Mouse (Mus musculus): ENCODE results near the gene Mlycd. TPM values are rescaled to one million over a fixed set of nuclear protein-coding genes. Genes with fewer than 3 reads are reported as not detected.

Mlycd gene
- total RNA-seq, 2 experiments from 2014 or later: 117 to 120 TPM

DNA sequence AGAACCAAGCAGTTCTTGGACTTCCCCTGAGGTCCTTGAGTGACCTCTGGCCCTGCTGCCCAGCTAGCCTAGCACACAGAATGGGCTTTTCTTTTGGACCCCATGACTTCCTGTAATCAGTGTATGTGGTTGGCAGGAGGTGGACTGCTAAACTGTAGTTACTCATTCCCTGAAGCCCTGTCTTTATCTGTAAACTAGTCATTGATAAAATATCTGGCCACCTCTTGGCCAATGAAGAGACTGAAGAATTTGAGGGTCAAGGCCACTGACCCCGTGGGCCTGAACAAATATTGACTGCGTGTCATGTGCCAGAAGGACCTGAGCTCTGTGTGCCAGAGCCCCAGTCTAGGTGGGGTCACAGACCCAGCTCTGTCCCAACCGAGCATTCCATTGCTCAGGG lies 37.7 kb downstream of the Mlycd start:
- DNase-seq: no peak

DNA sequence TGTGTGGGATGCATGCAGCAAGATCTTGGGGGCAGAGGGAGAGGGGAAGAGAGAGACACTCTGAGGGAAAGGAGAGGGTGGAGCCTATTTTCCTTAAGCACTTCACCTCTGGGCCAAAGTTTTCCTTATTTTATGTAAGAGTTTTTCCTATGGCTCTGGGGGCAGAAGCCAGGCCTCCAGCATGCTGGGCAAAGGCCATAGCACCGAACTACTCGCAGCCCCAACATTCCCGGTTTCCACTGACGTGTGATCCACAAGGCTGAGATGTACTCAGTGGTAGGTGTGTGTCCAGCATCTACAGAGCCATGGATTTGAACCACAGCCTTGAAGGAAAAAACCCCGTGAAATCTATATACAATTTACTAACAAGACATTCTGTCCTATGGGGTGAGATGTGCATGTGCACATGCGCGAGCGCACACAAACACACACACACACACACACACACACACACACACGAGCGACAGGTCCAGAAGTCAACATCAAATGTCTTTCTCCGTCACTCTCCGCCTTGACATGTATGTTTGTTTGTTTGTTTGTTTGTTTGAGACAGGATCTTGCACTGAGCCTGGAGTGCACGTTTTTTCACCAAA lies 39.0 kb downstream of the Mlycd start, which contains the start of gene Osgin1:
Osgin1 (plus strand) TSS at position 543 of the 593 bp plus-strand sequence.
- DNase-seq: no peak

DNA sequence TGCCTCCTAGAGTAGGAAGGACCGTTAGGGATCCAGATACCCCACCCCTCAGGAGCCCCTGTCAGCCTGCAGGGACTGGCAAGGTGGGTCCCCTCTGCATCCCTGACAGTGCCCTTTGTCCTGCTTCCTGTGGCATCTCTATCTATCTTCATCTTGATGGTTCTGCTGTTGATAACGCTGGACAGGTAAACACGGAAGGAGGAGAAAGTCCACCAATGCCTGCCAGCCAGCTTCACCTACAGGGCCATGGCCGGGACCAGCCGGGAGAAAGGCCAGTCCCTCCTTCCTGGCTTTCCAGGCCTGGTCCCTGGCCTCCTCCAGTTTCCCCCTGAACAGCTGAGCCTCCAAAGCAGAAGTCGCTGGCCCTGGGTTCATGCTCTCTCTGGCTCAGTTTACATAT lies 39.9 kb downstream of the Mlycd start:
- DNase-seq: no peak

DNA sequence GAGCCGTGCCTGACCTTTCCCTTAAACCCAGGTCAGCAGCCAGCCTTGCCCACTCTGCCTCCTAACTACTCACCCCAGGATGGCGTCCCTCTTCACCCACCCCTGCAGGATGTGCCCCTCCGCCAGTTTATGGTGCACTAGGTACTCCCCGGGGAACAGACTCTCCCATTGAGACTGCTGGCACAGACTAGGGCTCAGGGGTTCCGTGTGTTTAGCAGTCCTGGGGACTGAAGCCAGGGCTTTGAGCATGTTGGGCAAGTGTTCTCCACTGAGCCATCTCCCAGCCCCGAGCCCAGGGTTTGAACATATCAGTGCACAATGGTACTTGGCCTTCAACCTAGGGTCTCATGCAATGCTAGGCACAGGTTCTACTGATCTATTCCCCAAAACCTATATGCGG lies 40.8 kb downstream of the Mlycd start:
- no peak for DNase-seq

DNA sequence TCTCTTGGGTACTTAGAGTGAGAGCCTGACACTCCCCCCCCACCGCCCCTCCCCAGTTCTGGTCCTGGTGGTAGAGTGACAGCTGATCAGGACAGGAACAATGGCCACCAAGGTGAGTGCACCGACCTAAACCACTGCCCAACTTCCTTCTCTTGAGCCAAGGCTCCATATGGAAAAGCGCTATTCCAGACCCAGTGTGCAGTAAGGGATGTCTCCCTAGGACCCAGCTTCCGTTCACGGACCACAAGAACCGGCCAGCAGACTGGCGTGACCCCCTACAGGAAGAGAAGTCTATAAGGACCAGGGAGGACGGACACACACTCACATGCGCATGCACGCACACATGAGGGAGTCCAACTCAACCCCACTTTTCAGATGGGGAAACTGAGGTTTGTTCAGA lies 41.7 kb downstream of the Mlycd start:
- no peak for DNase-seq

DNA sequence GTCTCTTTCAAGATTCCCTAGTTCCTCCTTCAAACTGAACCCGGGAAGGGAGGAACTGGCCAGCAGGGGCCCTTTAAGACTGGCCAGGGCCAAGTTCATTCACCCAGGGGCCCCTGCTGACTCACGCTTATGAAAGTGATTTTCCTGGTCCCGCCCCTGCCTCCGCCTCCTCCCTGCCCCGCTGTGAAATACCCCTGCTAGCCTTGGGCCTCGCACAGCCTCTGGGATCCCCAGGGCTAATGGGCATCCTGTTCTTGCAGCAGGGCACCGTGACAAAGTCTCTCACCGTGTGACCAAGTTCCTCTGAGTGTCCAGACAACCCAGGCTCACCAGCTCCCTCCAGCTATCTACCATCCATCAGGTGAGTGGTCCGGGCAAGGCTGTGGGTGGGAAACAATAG lies 42.3 kb downstream of the Mlycd start:
- DNase-seq: peak; percentile 93 to 95

DNA sequence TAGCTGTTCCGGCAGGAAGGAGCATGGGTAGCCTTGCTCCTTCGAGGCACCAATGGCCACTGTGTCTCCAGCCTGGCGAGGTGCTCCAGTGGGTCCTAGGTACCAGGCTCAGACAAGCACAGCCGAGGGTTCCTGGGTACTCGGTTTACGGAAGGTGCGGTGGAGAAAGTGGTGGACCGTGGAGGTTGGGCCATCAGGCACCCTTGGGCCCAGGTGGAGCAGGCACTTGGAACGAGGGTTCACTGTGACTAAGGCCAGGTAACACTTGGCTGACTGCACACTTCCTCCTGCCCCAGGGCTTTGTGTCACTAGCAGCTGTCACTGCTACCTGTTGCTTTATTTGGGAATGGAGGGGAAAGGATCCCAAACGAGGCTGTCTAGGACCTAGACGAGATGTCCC lies 42.8 kb downstream of the Mlycd start:
- peak in 1 of 2 experiments; percentile 38 for DNase-seq

DNA sequence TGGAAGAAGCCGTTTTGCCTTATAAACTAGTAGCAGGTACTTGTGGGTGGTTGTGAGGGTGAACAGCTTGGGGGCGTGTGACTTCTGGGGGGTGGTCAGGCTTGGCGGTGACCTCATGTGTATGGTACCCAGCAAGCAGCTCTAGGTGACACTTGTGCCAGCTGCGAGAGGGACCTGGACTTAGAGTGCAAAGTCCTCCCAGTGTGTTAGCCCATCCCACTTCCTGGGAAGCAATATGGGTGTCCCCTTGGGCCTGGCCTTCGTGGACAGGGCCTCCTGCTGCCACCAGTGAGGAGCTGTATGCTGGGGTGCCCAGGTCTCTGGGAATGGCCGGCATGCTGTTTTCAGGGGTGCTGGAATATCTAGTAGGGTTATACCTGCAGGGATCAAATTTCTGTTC lies 44.2 kb downstream of the Mlycd start:
- no peak for DNase-seq

DNA sequence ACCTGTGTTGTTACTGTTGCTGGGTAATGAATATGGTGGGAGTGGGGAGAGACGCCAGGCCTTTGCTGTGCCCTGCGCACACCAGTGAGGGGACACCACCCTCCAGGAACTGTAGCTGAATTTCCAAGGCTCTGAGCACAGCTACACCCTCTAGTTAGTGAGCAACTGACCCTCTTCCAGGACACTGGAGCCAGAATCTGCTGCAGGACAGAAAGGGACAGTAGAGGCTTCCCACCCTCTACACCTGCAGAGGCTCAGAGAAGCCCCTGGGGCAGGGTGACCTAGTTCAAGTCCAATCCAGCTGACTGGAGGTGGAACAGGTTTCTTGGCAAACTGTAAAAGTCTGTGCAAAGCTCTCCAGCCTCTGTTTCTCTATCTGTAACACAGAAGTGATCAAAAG lies 44.7 kb downstream of the Mlycd start:
- DNase-seq: no peak

DNA sequence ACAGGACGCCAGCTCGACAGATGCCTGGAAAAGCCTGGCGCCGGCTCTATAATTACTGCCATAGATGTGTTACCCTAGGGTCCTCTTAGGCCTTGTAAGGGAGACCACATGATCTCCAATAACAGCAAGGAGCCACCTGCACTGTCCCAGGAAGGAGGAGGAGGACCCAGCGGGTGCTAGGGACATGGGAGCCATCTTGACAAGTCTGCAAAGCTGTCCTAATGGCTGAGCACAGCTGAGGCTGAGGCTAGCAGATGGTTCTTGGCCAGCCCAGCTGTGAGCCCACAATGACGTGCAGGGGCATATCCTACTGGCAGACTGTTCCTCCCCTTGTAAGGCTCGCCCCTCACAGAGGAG lies 45.2 kb downstream of the Mlycd start:
- DNase-seq: no peak

DNA sequence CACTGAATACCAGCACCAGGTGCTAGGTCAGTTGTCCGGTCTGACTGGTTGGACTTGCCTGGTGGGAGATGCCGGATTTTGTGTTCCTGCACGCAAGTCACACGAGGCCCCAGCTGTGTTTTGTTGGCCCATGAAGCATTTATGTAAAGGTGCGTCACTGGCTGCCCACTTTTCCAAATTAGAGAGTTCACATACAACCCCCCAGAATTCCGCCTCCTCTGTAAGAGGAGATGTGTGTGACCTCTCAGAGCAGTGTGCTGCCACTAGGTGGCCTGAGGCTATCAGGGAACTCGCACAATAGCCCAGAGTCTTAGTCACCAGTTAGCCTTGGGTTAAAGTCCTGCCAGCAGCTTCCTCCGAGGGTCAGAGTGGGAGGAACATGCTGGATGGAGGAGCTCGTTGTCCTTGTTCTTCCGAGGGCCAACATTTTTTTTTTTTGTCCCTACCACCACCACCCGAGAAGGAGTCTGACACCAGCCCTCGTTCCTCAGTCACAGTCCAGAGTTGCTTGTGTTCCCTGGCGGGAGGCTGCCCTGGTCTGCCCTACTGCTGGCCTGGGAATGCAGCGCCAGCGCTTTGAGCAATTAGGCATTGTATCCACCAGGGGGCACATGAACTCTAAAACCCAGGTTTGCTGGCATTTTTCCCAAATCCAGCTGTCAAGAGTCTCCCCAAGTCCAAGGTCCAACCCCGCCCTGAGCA lies 45.7 kb downstream of the Mlycd start:
- peak; percentile 90 for DNase-seq

DNA sequence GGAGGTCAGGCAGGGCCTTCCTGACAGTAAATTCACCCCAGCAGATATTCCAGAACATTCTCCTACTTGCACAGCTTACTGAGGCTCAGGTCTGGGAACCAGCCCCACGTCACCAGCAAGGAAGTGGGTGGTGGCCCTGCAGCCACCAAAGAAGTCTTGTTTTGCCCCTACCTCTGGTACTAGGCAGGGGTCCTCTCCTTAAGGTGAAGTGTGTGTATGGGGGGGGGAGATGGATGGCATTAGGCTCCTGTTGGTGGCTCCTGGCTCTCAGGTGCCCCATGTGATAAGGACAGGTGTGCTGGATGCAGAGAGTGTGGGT lies 46.2 kb downstream of the Mlycd start:
- DNase-seq: no peak

DNA sequence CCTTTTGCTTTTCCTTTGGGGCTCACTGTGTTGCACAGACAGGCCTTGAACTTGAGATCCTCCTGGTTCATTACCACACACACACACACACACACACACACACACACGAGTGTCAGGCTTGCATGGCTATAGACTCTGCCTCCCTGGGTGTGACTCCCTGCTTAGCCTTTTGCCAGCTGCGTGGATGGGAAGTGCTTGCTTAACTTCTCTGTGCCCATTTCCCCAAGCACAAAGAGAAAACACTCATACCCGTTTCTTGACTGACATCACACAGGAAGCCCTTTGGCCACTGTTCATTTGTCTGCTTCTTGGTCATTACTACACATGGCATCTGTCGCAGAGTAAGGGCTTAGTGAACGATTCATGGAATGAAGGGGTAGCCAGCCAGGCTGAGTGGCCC lies 47.3 kb downstream of the Mlycd start:
- no peak for DNase-seq

DNA sequence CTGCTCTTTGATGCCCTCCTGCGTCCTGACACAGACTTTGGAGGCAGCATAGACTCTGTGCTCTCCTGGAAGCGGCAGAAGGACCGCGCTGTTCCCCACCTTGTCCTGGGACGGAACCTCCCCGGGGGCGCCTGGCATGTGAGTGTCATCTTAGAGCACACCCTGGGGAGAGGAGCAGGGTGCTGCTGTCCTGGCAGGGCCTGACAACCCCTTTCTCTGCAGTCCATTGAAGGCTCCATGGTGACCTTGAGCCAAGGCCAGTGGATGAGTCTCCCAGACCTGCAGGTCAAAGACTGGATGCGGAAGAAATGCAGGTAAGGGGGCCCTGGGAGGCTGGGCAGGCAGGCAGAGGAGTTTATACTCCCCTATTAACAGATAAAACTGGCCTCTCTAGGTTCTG lies 48.3 kb downstream of the Mlycd start:
- no peak for DNase-seq

DNA sequence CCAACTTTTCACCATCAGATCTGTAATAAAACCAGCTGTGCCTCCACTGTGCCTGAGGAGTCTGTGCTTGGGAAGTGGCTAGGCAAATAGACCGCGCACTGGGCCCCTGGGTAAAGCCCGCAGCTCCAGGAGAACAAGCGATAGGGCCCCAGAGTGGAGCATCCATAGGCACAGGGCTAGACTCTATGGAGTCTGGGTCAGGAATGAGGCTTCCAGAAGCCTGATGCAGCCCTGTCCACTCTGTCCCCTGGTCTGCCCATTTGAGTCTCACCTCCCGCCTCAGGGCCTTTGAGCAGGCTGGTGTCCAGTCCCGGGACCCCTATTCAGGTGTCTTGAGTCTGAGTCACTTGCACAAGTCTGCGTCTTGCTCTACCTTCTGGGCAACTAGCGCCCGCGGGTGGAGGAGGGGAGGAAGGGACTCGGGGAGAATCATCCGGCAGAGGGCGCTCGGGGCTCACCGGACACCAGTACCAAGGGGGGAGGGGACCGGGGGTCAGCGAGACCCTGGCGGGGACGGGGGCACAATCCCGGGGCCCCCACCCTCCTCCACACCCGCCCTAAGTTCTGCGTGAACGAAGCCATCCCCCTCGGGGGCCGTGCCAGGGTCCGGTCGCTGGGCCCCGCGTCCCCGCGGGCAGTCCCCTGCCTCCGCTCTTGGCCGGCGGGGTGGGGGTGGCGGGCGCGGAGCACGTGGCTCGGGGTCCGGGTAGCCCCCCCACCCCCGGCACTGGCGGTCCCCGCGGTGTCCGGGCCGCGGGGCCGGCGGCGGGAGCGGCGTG lies 51.7 kb downstream of the Mlycd start, which contains the start of gene Necab2:
Necab2 (plus strand) TSS at position 509 of the 779 bp plus-strand sequence.
- DNase-seq: peak; percentile 64 to 87

DNA sequence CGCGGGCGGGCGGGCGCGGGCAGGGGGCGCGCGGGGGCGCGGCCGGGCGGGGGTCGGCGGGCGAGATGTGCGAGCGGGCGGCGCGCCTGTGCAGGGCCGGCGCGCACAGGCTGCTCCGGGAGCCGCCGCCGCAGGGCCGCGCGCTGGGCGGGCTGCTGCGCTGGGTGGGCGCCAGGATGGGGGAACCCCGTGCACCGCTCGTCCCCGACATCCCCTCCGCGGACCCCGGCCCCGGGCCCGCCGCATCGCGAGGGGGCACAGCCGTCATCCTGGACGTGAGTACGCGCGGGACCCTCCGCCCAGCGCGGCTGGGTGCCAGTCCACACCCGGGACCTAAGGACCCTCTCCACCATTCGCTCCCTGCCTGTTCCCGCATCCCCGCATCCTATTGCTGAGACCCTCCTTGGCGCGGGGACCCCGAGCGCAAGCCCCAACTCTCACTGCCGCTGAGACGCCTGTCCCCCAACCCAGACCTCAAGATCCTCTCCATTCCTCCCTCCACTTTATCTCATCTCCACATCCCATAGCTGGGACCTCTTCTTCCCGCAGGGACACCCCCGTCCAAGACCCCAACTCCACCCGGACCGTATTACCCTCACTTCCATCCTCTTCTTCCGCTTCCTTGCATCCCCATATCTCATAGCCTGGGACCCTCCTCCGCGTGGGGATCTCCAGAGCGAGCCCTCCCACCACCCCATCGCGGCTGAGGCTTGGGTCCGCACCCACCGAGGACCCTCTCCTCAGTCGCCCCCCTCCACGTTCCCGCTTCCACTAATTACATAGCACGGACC lies 52.5 kb downstream of the Mlycd start:
- DNase-seq: no peak

DNA sequence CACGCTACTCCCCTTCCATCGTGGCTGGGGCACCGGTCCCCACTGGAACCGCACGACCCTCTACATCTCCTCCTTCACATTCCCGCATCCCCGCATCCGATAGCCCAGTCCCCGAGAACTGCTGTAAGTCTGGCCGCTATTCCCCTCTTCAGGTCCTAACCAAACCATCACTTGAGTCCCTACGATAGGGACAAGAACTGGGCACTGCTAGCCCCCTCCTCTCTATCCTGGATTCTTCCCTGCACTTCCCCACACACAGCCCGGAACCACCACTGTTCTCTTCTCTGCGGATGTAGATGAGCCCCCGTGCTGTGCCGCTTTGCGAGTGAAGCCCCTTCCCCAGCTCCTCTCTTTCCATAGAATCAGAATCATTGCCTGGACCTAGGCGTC lies 53.1 kb downstream of the Mlycd start:
- DNase-seq: no peak

DNA sequence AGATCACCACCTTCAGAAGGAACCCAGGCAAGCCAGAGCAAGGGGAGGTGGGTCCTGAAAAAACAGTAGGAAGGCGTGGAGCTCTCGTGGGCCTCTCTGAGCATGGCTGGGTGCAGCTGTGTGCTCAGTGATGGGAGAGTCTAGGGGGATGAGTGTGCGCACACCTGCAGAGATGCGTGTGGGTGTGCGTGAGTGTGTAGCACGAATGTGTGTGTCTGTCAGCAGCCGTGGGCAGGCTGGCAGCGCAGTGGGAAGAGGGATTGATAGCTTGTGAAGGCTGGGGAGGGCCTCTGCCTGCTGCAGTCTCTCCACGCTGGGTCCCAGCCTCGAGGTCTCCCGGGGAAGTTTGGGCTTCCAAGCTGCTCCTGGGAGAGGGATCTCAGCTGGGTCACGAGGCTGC lies 54.9 kb downstream of the Mlycd start:
- no peak for DNase-seq

DNA sequence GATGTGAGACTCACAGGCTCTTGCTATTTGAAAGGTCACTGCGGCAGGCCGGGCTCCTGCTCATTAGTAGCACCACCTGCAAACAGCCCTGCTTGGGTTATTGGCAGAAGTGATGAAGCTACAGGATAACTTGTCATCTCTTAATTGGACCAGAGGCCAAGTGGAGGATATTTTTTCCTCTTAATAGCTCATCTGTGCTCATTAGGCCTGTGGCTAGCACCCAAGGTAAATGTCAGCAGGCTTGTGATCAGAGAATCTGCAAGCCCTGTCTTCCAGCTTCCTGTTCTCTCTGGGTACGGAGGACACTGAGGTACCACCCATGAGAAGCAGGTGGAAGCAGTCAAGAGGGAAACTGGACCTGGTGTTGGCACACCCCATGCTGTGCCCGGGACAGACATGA lies 56.5 kb downstream of the Mlycd start:
- DNase-seq: no peak

DNA sequence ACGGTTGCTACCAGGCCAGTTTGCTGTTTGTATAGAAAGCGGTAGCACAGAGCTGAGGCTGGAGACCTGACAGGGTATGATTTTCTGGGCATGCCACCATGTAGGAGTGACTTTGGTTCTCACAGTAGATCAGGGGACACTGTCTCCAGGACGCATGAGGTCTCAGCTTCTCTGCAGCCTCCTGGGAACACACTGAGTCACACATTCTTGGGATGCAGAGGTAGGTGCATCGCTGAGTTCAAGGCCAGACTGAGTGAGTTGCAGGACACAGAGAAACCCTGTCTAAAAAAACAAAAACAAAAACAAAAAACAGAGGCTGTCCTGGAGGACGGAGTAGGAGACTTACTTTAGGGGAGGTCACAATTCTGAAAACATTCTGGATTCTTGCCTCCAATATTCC lies 58.2 kb downstream of the Mlycd start:
- DNase-seq: no peak

DNA sequence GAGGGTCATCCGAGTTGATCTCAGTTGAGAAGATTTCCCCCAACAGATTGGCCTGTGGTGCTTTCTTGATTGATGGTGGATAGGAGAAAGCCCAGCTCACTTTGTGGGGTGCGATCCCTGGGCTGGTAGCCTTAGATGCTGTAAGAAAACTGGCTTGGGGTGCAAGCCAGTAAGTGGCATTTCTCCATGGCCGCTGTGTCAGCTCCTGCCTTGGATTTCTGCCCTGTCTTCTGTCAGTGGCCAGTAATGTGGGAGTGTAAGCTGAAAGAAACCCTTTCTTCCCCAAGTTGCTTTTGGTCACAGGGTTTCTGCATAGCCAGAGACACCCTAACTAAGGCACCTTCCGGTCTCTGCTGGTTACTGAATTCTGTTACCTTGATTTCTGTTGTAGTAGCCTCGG lies 61.4 kb downstream of the Mlycd start:
- DNase-seq: no peak

DNA sequence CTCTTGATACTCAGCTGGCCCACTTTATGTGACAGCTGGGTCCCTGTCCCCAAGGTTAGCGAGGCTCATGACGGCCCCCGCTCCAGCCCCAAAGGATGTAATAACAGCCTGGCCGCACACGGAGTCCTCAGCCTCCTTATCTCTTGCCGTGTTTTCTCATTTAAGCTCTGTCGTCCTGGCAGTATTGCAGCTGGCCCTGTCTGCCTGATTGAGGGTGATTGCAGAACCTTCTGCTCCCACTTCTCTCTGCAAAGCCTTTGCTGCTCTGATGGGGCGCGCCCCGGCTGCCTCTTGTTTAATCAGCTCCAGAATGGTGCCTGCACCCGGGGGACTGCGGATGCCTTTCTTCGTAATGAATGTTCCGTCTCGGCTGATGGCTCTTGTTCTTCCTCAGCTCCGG lies 65.0 kb downstream of the Mlycd start:
- peak; percentile 39 to 52 for DNase-seq

Data from heart, adult 18-20 months (tissue).